Mouse (Mus musculus) adrenal gland, adult (tissue): ENCODE data around the gene Gm6309.
"Not testable (repeated sequence)": the region's sequence is repeated elsewhere in the genome, so short reads cannot be mapped to it uniquely, and the experiment has no call there.

ENCODE experiments used
- DNase-seq, 2 experiments: peaks; one replicate each; pipeline ENCODE4 v3.0.0; 2022 to 2023; ENCODE audit warnings: low spot score in 1 of 2; ENCODE audit not compliant: inconsistent age in 2 of 2

Gene Gm6309

DNA sequence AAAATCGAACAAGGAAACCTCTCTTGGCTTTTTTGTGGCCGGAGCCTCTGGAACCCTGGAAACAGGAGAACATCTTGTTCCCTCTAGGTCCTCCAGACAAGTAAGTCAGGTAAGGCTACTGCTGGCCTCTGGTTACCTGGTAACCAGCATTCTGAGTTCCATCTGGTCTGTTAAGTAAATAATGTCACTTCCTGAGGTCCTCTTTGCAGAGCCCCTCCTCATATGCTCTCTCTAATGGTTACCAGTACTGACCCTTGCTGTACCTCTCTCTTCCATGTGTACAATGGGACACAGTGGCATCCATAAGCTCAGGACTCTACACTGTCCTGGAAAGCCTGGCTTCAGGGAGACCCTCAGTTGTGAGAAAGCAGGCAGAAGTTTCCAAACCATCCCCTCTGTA, at the start of gene Gm6309:
TSS of gene Gm6309 (minus strand) at position 101 of the 400 bp plus-strand sequence.
- not testable (repeated sequence) for DNase-seq

DNA sequence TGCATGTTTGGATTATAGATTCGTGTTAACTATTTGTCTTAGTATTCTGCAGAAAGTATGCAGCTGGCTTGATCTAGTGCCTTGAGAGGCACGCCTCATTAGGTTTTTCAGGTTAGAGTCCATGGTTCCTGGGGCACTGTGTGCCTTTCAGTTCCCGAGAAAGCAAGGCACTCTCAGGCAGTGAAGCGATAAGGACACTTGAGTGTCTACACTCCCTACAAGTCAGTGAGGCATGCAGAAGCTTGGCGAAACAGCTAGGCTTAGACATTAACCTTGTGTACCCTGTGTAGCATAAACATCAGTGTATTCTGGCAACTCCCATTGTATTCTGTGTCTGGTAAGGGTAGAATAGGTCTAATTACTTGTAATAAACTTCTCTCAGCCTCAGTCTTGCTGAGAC, 35.0 kb upstream of the Gm6309 start:
- DNase-seq: peak in 1 of 2 experiments; percentile 15

DNA sequence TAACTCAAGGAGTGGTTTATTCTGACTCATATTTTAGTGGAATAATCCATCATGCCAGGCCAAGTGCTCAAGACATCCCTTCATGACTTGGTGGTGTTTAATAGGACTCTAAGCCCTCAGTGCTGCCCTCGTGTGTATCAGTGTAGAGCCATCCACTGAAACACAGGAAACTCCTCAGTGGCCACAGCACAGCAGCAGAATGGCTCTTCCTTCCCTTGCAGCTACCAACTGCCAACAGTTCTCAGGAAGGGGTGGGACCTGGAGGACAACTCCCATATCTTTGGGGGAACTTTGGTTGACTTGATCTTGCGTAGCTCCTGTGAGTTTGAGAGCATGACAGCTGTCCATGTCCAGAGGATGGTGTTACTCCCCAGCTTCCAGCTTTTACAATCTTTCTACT, 33.4 kb upstream of the Gm6309 start:
- DNase-seq: peak in 1 of 2 experiments; percentile 38

DNA sequence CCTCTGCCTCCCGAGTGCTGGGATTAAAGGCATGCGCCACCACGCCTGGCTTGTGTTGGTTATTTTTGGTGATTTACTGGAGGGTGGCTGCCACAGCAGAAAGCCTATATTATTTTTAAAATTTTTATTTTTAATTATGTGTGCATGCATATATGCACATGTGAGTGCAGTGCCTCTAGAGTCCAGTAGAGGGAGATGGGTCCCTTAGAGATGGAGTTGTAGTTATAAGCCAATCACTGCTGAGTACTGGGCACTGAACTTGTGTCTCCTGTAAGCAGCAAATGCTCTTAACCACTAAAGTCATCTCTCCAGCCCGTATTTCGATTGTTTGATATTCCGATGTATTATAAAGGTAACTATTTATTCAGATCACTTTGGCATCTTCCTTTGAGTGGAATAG, 30.1 kb upstream of the Gm6309 start:
- DNase-seq: no peak

DNA sequence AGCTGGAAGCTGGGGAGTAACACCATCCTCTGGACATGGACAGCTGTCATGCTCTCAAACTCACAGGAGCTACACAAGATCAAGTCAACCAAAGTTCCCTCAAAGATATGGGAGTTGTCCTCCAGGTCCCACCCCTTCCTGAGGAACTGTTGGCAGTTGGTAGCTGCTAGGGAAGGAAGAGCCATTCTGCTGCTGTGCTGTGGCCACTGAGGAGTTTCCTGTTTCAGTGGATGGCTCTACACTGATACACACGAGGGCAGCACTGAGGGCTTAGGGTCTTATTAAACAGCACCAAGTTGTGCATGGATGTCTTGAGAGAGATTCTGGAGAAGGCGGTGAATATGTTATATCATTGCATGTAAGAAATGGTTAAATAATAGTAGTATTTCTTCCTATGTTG, 29.0 kb upstream of the Gm6309 start:
- no peak for DNase-seq

DNA sequence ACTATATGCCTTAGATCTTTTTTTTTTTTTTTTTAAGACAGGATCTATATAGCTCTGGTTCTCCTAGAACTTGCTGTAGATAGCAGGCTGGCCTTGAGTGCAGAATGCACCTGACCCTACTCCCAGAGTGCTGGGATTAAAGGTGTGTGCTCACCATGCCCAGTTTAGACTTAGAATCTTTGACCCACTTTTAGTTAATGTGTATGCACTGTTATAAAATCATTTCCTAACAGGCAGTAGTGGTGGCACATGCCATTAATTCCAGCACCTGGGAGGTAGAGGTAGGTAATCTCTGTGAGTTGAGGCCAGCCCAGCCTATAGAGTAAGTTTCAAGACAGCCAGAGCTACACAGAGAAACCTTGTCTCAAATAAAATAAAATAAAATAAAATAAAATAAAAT, 28.6 kb upstream of the Gm6309 start:
- DNase-seq: no peak

DNA sequence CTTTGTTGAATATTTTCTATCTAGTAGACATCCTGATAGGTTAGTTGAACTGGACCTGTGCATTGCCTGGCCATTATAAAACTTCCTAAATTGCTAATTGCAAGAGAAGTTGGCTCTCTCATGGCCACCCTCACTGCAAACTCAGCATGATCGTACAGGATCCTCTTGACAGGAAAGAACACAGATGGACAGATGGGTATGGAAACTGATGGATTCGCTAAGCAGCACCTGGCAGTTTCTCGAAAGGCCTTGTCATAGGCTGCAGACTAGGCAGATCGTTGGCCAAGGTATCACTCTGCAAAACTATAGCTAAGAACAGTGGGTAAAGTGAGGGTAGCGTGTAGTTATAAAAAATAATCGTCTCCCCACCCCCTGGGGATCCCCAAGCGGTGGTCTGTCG, 22.8 kb upstream of the Gm6309 start:
- DNase-seq: no peak

DNA sequence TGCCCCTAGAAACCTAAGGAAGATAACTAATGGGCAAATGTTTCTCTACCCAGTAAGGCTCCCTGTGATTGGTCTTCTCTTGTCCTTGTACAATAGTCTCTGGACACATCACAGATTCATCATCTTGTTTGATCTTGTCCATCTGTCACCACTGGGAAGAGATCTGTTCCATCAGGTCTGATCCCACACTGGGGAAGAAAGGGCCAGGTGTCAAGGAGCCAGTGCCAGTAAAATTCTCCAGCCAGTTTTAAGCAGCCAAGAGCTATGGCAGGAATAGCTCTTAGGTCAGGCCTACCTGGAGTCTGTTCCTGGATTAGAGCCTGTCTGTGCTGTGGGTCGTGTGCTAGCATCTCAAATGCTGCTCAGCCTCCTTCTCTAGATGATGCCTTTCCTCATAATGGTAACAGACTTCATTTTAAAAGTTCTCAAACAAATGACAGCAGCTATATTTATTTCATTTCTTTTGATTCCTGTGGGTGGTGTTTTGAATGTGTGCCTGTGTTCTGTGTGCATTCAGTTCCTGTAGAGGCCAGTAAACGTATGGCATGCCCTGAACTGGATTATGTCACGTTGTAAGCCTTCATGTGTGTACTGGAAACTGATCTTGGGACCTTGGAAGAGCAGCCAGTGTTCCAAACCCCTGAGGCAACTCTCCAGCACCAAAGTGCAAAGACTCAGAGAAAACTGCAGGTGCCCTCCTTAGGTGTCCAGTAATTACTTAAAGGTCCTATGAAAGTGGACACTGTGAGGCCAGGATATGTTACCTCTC, 20.2 kb upstream of the Gm6309 start:
- no peak for DNase-seq

DNA sequence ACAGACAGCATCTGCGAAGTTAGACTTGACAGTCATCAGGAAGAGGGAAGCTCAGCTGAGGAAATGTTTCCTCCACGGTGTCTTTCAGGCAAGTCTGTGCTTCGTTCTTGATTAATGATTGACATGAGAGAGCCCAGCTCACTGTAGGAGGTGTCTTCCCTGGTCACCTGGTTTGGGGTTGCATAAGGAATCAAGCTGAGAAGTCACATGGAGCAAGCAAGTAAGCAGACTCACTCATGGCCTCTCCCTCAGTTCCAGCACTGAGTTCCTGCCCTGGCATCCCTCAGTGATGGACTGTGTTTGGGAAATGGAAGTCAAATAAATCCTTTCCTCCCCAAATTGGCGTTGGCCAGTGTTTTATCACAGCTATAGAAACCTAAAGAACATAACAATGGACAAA, 19.6 kb upstream of the Gm6309 start:
- DNase-seq: no peak

DNA sequence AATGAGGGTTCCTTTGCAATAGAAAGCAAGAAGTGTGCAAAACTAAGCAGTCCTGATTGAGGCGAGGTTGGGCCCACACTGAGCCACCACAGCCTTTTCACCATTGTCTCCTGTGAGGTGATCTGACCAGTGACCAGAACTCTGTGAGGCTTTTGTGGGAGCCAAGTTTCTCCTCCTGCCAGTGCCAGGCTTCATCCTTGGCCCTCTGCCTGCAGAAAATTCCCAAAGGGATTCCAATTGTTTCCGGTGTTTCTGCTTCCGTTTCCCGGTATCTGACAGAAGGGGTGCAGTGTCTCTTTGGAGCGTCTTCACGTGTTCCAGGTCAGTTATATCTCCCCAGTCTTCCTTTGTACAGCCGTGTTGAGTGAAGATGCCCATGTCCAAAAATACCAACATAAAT, 18.2 kb upstream of the Gm6309 start:
- DNase-seq: no peak

DNA sequence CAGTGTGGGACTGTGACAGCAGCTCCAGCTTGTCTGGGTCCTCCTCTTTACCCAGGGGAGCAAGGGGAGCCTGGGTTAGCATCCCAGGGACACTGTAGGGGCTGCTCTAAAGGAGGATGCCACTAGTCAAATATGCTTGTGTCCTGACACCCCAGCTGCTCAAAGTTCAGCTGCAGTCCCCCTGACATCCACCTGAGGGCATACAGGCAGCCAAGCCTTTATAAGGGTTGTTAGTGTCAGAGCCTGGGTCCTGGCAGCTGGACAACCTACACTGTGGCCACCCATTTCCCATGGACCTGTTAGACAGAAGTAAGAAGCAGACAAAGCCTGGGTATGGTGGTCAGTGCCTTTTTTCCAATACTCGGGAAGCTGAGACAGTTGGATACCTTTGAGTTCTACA, 17.6 kb upstream of the Gm6309 start:
- no peak for DNase-seq

DNA sequence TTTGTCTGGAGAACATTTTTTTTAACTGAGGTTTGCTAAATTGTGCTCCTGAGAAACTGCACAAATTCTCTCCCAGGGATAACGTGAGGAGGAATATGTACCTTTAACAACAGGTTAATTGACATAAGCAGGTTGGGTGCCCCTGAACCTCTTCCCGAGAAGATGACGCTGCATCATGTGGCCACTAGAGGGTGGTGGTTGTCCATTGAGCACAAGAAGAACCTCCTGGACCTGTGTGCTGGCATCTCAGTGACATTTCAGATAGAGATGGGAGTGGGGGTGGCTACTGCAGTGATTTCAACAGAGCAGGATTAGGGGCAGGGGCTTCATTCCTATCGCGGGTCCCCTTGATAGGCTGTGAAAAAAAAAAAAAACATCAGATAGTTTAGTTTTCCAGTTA, 16.9 kb upstream of the Gm6309 start:
- peak; percentile 65 to 83 for DNase-seq

DNA sequence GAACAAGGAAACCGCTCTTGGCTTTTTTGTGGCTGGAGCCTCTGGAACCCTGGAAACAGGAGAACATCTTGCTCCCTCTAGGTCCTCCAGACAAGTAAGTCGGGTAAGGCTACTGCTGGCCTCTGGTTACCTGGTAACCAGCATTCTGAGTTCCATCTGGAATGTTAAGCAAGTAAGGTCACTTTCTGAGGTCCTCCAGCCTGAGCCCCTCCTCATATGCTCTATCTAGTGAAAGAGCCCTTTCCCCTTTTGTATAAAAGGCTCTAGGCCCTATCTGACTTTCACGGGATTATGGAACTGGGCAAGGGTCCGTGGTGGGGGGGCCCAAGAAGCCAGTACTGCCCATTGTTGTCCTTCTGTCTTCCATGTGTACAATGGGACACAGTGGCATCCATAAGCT, 14.7 kb upstream of the Gm6309 start, which contains the start of gene 1700001J03Rik:
TSS of gene 1700001J03Rik (minus strand) at position 101 of the 400 bp plus-strand sequence.
- not testable (repeated sequence) for DNase-seq

DNA sequence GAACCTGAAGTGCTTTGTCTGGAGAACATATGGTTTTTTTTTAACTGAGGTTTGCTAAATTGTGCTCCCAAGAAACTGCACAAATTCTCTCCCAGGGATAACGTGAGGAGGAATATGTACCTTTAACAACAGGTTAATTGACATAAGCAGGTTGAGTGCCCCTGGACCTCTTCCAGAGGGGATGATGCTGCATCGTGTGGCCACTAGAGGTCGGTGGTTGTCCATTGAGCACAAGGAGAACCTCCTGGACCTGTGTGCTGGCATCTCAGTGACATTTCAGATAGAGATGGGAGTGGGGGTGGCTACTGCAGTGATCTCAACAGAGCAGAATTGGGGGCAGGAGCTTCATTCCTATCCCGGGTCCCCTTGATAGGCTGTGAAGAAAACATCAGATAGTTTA, 2.2 kb upstream of the Gm6309 start:
- peak; percentile 22 to 69 for DNase-seq

DNA sequence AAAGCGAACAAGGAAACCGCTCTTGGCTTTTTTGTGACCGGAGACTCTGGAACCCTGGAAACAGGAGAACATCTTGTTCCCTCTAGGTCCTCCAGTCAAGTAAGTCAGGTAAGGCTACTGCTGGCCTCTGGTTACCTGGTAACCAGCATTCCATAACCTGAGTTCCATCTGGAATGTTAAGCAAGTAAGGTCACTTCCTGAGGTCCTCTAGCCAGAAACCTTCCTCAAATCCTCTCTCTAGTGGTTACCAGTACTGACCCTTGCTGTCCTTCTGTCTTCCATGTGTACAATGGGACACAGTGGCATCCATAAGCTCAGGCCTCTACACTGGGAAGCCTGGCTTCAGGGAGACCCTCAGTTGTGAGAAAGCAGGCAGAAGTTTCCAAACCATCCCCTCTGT, 10.1 kb downstream of the Gm6309 start, which contains the start of gene Gm5565:
TSS of gene Gm5565 (minus strand) at position 101 of the 400 bp plus-strand sequence.
- not testable (repeated sequence) for DNase-seq

DNA sequence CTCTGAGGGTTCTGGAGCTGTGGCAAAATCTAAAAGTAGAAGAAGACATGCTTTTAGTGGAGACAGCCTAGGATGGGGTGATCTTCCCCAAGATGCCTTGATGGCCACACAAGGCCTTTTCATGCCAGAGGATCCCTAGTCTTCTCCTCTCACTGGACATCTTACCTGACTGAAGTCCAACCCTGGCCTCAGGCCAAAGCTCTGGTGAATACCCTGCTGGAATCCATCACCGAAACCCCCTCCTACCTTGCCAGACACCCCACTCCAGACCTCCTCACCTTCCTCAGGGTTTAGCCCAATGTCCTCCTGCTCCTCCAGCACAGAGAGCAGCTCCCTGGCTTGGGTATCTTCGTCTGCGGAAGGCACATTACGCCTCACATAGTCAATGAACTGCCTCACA, 12.2 kb downstream of the Gm6309 start:
- DNase-seq: not testable (repeated sequence)

DNA sequence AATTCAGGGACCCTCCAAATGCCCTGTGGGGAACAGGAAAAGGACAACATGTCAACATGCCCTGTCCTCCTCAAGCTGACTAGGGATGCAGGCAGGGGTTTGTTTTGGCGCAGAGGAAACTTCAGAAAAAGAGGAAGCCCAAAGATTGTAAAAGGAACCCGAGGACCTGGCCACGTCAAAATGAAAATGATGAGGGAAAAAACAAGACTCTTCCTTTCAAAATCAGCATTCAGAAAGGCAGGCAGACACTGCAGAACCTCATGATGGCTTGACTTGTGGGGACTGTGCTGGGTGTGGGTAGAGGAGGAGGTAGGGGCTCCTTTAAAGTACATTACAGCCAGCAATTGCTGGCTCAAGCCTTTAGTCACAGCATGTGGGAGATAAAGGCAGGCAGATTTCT, 20.1 kb downstream of the Gm6309 start:
- no peak for DNase-seq

DNA sequence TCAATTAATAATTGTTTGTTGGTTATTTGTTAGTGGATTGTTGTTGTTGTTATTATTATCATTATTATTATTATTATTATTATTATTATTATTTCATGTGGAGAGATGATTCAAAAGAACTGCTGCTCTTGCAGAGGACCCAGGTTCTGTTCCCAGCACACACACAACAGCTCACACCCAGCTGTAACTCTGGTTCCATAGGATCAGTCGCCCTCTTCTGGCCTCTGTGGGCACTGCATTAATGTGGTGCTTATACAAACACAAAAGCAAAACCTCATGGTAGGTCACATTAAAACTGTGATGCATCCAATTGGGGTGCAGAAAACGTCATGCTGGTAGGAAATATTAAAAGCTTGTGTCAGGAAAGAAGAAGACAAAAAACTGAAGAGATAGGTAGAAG, 22.6 kb downstream of the Gm6309 start:
- no peak for DNase-seq
